Mouse (Mus musculus) cortical plate, adult 2 months (tissue): ENCODE measurements around the gene Mblac2.

ENCODE experiments used
- CTCF ChIP-seq: fragments of 200-500 bp; IDR thresholded peaks from 2 replicates; pipeline ENCODE4 v1.5.1; 2011; ENCODE audit warnings: mild to moderate bottlenecking, control low read depth, low read length; ENCODE audit not compliant: insufficient read depth; ENCODE audit errors: extremely low read depth
- POLR2A ChIP-seq: fragments of 200-500 bp; IDR thresholded peaks from 2 replicates; pipeline ENCODE4 v1.6.1; 2011; ENCODE audit warnings: mild to moderate bottlenecking, low read length, control low read depth; ENCODE audit not compliant: insufficient read depth; ENCODE audit errors: extremely low read depth

DNA sequence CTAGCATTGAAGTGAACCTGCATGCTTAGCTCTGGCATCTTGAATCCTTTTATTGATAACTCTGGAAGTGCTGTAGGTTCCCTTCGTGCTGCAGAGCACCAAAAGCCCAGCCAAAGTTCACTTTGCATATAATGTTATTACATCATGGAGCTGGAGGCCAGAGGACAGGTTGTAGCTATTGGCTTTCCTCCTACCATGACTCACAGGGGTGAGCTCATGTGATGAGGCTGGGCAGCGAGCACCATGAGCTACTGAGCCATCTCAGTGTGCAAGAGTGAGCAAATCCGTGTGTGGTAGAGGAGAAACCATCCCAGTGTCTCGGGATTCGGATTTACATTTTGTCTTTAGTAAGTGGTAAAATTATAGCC, 46.8 kb upstream of the Mblac2 start:
- TF ChIP-seq CTCF = no peak
- no peak for TF ChIP-seq POLR2A
